Mouse (Mus musculus): ENCODE measurements around the gene Kif28.
"Not testable (repeated sequence)": the region's sequence is repeated elsewhere in the genome, so short reads cannot be mapped to it uniquely, and the experiment has no call there.

Gene Kif28

GRCm38 (mm10) chr1:179745171-179745570 is at the start of gene Kif28:
Kif28 (minus strand) TSS chr1:179745271.
- in situ Hi-C loops (cut with MboI; ENCODE audit: low pct_unique_long_range_greater_than_20kb in 1 of 2, low sequenced_read_pairs in 2 of 2, unreplicated experiment in 1 of 2) = no loop called here

- in situ Hi-C loops (cut with MboI; ENCODE audit: low pct_unique_long_range_greater_than_20kb in 1 of 2, low sequenced_read_pairs in 2 of 2, unreplicated experiment in 1 of 2) = loop anchor here in 1 of 2 experiments (25.0 kb wide), 1 partner anchor 800 kb away; no protein-coding TSS in a partner anchor
These were observed 42.2 kb upstream of the Kif28 start for GRCm38 (mm10) chr1:179787281-179787680.

GRCm38 (mm10) chr1:179785502-179785901 is 40.4 kb upstream of the Kif28 start:
- in situ Hi-C loops (cut with MboI; ENCODE audit: low pct_unique_long_range_greater_than_20kb in 1 of 2, low sequenced_read_pairs in 2 of 2, unreplicated experiment in 1 of 2) = loop anchor here in 1 of 2 experiments (25.0 kb wide), 1 partner anchor 802 kb away; no protein-coding TSS in a partner anchor

DNA sequence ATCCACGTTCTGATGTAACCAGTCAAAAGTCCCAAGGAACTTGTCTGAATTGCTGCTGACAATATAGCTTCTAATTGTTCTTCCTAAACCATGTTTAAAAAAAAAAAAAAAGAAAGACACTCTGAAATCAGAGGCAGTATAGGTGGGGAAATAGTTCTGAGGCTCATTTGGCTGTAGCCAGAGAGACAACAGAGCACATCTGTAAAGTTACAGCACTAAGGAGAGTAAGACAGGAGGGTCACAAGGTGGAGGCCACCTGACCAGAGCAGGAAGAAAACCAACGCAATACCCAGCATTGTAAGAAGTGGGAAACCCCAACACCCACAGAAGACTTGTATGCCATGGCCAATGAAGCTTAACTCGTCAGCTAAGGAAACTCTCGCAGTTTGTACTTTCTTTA is 39.0 kb upstream of the Kif28 start:
- in situ Hi-C loops (cut with MboI; ENCODE audit: low pct_unique_long_range_greater_than_20kb in 1 of 2, low sequenced_read_pairs in 2 of 2, unreplicated experiment in 1 of 2) = loop anchor here in 1 of 2 experiments (25.0 kb wide), 1 partner anchor 803 kb away; no protein-coding TSS in a partner anchor

DNA sequence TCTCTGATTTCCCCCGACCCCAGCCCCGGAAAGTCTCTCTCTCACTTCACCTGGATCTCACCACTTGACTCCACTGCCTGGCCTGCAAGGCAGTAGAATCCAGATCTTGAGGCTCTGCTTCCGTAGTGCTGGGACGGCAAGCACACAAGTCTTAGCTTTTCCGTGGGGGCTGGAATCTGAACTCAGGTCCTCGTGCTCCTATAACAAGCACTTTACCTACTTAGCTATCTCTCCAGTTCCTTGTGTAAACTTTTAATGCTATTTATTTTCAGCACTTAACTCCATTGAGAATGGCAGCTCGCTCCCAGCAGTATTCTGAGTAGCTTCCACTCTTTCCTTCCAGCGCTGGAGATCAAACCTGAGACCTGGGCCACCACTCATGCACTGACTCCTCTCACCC is 31.8 kb upstream of the Kif28 start:
- in situ Hi-C loops (cut with MboI; ENCODE audit: low pct_unique_long_range_greater_than_20kb in 1 of 2, low sequenced_read_pairs in 2 of 2, unreplicated experiment in 1 of 2) = loop anchor here in 1 of 2 experiments (25.0 kb wide), 1 partner anchor 810 kb away; no protein-coding TSS in a partner anchor

DNA sequence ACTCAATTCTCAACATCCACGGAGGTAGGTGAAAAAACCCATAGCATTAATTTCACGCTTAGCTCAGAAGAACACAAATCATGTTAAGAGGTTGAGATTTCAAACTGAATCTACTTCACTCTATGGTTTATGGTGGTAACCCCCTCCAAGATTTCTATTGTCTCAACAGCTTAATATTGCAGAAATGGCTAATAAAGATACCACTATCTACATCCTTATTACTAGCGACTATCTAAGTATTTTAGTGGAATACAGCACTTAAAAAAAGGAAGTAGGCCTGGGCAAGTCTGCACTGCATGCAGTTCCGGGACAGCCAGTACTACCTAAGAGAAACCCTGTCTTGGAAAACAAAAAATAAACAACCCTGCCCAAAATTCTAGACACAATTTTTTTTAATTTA is 15.5 kb upstream of the Kif28 start:
- in situ Hi-C loops (cut with MboI; ENCODE audit: low pct_unique_long_range_greater_than_20kb in 1 of 2, low sequenced_read_pairs in 2 of 2, unreplicated experiment in 1 of 2) = loop anchor here (25.0 kb wide), 3 partner anchors 827 to 1423 kb away; partner anchors contain the start of genes Cnih4 (in 1 of the 2), Hnrnpu (in 1 of the 2) and Nvl (in 1 of the 2)

DNA sequence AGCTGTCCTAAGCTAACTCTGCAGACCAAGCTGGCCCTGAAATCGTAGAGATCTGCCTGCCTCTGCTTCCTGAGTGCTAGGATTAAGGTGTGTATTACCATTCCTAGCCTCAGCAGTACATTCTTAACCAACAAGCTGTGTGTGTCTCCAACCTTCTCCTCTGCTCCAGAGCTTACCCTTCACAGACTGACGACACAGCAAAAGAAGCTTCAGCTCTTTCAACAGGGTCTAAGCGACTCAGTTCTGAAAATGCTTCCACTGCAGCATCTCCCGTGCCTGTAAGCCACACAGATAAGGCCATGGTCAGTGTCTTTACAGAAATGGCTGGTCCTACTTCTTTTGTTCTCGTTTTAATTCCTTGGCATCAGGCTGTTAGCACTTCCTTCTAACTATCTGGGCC is 15.0 kb upstream of the Kif28 start:
- in situ Hi-C loops (cut with MboI; ENCODE audit: low pct_unique_long_range_greater_than_20kb in 1 of 2, low sequenced_read_pairs in 2 of 2, unreplicated experiment in 1 of 2) = loop anchor here (25.0 kb wide), 3 partner anchors 827 to 1423 kb away; partner anchors contain the start of genes Cnih4 (in 1 of the 2), Hnrnpu (in 1 of the 2) and Nvl (in 1 of the 2)

DNA sequence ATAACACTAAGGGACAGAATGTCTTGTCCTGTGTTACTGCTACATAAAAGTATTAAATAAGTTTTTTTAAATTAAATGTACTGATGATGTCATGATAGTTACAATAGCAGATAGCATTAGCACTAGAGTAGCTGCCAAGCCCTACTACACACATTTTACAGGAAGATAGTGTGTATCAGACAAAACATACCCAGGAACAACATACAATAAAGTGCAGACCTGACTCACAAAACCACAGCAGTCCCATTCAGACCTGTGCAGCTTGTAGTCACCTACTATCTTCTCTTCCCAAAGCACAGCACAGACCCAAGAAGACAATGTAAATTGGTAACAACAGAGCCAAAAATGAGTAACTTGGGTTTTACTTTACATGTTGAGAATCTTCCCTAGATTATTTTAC is 11.4 kb upstream of the Kif28 start:
- in situ Hi-C loops (cut with MboI; ENCODE audit: low pct_unique_long_range_greater_than_20kb in 1 of 2, low sequenced_read_pairs in 2 of 2, unreplicated experiment in 1 of 2) = loop anchor here (25.0 kb wide), 3 partner anchors 831 to 1419 kb away; partner anchors contain the start of genes Cnih4 (in 1 of the 2), Hnrnpu (in 1 of the 2) and Nvl (in 1 of the 2)

DNA sequence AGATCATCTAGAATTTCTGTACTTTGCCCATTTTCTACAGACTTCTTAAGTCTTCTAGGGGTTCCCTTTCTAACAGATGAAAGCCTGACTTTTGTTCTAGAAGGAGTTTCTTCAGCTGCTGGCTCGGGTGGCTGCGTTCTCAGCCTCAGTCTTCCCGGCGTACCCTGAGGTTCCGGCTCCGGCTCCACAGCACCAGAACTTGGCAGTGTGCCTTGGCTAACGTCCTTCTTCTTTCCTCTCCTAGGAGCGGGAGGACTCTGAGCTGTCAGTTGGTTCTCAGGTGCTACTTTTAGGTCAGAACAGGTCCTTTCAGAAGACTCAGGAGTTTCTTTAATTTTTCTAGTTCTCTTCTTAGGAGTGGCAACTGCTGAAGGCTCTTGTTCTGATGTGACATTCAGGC is 7.9 kb upstream of the Kif28 start:
- in situ Hi-C loops (cut with MboI; ENCODE audit: low pct_unique_long_range_greater_than_20kb in 1 of 2, low sequenced_read_pairs in 2 of 2, unreplicated experiment in 1 of 2) = loop anchor here (25.0 kb wide), 3 partner anchors 834 to 1416 kb away; partner anchors contain the start of genes Cnih4 (in 1 of the 2), Hnrnpu (in 1 of the 2) and Nvl (in 1 of the 2)

DNA sequence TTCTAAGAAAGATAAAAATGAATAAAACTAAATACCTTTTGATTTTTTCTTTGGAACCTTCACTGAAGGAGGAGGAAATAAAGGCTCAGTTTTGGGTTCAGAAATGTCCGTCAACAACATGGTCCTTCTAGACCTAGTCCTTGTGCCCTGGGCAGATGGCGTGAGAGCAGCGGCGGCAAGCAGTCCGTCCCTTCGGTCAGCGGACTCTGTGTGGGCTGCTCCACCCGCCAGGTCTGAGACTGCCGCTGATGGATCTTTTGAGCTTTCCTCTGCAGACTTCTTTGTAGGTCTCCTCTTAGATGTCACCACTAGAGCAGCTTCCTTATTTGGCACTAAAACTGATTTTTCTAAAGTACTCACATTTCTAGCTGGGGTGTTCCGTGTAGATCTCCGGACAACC is 7.2 kb upstream of the Kif28 start:
- in situ Hi-C loops (cut with MboI; ENCODE audit: low pct_unique_long_range_greater_than_20kb in 1 of 2, low sequenced_read_pairs in 2 of 2, unreplicated experiment in 1 of 2) = loop anchor here (25.0 kb wide), 3 partner anchors 835 to 1415 kb away; partner anchors contain the start of genes Cnih4 (in 1 of the 2), Hnrnpu (in 1 of the 2) and Nvl (in 1 of the 2)

DNA sequence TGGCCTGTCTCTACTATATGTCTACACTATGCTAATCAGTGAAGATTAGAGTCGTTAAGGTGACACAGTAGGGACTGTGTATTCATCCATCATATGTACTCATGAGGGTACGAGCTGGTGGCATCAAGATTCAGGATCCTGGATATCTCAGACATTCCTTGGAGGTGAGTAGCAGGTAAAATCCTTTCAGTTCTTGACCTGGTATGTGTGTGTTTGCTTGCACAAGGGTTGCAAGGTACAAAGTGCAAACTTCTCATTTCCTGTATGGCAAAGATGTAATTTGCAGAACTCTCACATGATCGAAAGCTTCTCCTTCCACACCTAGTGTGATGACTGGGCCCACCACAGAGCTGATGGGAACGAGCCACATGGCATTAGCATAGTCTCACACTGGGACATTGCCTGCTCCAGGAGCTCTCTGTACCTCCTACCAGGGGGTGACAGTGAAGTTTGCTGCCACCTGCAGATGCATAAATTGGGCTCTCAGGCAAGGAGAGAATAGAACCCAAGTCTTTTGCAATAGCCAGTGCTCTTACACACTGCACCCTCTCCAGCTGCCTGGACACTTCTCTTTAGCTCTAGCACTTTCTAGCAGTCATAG is 1.4 kb downstream of the Kif28 start:
- in situ Hi-C loops (cut with MboI; ENCODE audit: low pct_unique_long_range_greater_than_20kb in 1 of 2, low sequenced_read_pairs in 2 of 2, unreplicated experiment in 1 of 2) = no loop called here

DNA sequence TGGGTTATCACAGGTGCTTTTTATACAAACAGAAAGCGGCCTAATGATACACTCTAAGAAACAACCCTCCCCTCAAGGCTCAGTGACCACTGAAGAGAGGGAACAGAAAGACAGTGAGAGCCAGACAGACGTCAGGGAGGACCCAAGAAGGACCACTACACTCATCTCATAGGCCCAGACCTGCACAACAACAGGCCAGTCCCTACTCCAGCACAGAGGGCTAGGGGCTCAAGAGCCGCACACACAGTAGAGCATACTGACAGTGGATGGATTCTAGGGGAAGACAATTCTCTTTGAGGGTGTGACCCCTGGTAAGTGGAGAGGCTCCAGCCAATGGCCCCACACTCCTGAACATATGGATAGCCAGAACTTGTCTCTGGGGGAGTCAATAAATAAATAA is 8.6 kb downstream of the Kif28 start:
- in situ Hi-C loops (cut with MboI; ENCODE audit: low pct_unique_long_range_greater_than_20kb in 1 of 2, low sequenced_read_pairs in 2 of 2, unreplicated experiment in 1 of 2) = loop anchor here (10.0 kb wide), 2 partner anchors 92 to 232 kb away; no protein-coding TSS in a partner anchor

DNA sequence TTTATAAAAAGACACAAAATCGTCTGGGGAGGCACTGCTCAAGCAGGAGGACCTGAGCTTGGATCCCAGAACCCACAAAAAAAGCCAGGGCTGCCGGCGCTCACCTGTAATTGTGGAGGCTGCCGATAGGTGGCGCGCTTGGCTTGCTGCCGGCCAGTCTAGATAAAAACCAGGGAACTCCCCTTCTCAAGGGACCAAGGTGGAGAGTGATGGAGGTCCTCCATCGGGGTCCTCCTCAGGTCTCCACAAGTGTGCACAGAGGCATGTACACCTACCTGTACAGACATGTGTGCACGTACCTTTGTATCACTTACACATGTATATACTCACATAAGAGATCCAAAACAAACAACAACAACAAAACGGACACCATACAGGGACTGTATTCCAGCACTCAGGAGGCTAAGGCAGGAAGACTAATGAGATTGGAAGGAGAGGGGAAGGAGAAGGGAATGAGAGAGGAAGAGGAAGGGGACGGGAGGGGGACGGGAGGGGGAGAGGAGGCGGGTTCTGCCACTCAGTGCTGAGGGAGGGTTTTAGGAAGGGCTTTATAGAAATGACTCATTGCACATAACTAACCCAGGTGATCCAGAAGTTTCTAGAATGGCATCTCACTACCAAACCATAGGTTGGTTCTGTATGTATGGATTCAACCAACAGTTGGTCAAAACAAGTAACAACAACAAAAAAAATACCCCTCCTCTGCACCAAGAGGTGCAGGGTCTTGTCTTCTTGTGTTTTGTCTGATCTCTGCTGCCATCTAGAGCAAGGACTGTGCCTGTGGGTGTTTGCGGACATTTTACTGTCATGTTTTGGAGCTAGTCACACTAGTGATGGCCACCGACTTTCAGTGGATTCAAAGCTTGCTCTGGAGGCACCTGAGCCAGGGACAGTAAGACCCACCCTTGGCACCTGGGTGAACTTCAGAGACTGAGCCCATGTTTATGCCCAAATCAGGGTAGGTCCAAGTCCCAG is 10.3 kb downstream of the Kif28 start:
- in situ Hi-C loops (cut with MboI; ENCODE audit: low pct_unique_long_range_greater_than_20kb in 1 of 2, low sequenced_read_pairs in 2 of 2, unreplicated experiment in 1 of 2) = loop anchor here (10.0 kb wide), 2 partner anchors 90 to 230 kb away; no protein-coding TSS in a partner anchor

DNA sequence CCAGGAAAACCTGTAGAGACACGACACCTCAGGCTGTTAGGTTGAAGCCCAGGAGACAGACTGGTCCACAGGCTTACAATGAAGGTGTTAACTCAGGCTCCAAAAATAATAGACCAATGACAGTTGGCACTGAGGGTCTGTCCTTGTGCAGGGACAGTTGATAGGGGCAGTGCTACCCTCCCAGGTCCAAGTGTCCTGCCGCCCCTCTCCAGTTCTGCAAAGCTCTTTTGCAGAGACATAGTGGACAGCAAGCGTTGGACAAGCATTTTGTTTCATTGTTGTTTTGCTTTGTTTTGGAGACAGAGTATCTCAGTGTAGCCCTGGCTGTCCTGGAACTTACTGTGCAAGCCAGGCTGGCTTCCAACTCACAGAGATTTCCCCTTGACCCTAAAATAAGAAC is 13.7 kb downstream of the Kif28 start:
- in situ Hi-C loops (cut with MboI; ENCODE audit: low pct_unique_long_range_greater_than_20kb in 1 of 2, low sequenced_read_pairs in 2 of 2, unreplicated experiment in 1 of 2) = loop anchor here (10.0 kb wide), 2 partner anchors 87 to 227 kb away; no protein-coding TSS in a partner anchor

- in situ Hi-C loops (cut with MboI; ENCODE audit: low pct_unique_long_range_greater_than_20kb in 1 of 2, low sequenced_read_pairs in 2 of 2, unreplicated experiment in 1 of 2) = no loop called here
These were observed 16.4 kb downstream of the Kif28 start for GRCm38 (mm10) chr1:179728661-179729060.

DNA sequence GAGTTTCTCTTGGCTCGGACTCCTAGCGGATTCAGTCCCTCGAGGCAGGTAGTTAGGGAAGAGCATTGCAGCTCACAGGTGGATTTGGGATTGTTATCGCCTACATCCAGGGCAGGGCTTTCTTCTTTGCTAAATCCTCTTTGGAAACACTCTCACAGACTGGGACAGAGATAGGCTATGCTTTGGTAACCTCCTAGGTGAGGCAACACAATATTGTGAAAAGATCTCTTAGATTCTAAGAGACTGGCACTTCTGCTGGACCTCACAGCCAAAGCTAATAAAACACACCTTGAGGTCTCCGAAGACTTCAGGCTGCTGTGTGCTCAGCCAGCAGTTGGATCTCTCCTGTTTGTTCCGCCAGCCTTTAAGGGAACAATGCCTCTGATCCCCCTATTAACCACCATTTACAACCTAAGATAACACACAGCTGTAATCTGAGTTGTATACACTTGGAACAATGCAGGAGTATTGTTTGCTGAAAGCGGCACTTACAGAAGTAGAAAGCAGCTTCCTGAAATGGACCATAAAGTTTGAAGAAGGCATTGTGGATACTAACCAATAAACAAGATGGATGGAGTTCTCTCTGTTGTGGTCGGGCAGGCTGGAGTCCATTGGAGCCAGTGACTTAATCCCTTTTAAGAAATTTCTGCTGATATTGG is 22.1 kb downstream of the Kif28 start:
- in situ Hi-C loops (cut with MboI; ENCODE audit: low pct_unique_long_range_greater_than_20kb in 1 of 2, low sequenced_read_pairs in 2 of 2, unreplicated experiment in 1 of 2) = no loop called here

DNA sequence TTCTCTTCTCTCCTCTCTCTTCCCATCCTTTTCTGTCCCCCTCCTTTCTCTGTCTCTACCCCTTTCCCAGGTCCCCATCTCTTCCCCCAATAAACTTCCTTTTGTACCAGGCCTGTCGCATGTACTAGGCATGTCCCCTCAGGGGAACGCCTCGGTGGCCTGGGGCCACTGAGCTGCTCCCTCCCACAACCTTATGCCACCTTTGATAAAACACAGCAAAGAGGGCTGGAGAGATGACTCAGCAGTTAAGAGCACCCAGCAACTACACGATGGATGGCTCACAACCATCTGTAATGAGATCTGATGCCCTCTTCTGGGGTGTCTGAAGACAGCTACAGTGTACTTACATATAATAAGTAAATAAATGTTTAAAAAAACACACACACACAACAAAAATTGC is 29.3 kb downstream of the Kif28 start:
- in situ Hi-C loops (cut with MboI; ENCODE audit: low pct_unique_long_range_greater_than_20kb in 1 of 2, low sequenced_read_pairs in 2 of 2, unreplicated experiment in 1 of 2) = no loop called here

GRCm38 (mm10) chr1:179715289-179715688 is 29.8 kb downstream of the Kif28 start:
- in situ Hi-C loops (cut with MboI; ENCODE audit: low pct_unique_long_range_greater_than_20kb in 1 of 2, low sequenced_read_pairs in 2 of 2, unreplicated experiment in 1 of 2) = not testable (repeated sequence)

Data from mouse embryonic stem cell (cell line).